ENCODE assay signal across 9 mouse cellular contexts in the genomic region with DNA sequence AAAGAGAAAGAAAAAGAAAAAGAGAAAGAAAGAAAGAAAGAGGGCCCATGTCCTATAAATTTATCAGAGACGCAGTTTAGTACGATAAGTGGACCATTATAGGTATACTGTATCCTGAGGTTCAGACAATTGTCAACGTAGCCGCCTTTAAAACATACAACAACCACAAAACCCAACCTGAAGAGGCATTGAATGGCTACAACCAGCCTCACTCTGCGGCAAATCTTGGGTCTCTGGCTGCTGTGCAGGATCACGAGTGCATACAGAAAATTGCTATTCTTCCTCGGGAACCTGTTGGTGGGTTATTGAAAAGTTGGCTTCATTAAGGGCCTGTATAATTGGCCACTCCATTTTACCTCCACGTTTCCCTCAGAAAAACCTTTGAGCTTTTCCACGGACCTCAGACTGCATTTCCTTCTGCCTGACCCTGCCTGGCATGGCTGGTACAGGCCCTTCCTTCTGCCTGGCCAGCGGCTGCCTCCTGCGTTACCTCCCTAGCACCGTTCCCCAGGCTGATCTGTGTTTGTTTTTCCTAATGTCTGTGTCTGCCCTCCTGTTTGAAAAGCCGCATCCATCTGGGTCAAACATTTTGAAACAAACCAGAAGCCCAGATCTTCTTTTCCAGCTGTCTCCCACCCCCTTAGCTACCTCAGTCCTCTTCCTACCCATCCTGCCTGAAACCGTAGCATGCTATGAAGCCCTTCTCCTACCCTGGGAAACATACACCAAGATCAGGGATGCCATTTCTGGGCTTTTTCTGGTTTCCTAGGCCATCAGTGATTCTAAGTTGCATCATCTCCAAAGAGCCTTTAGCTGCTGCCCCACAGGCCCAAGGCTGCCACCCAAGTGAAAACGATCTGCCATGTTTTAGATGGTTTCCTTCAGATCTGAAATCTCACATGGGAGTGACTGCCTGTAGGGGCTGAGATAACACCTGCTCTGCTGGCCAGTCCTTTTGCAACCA. TPM values are rescaled to one million over a fixed set of nuclear protein-coding genes. Genes with fewer than 3 reads are reported as not detected.
DNase-seq lines count a peak whose midpoint lies in the region; ATAC-seq lines count a peak whose summit lies in the region.
"Had no signal": no experiment of that assay in that cellular context is flagged by ENCODE, and none has a peak within 500 bp of the region (broad histone marks: within the 10 kb centered on the region; RNA-seq: fewer than 3 reads in every experiment).

No protein-coding gene starts in this region.

- peak overlapping the region; percentile 94 for H3K4me3 ChIP-seq in embryonic facial prominence, embryonic 12.5 days
- peak overlapping the region; percentile 96 for H3K4me3 ChIP-seq in forebrain, embryonic 12.5 days (replicated peaks)
- peak overlapping the region; percentile 89 for H3K4me3 ChIP-seq in intestine, embryonic 16.5 days (ENCODE audit: low read length)
- peak overlapping the region; percentile 81 for H3K4me3 ChIP-seq in neural tube, embryonic 12.5 days

- DNase-seq in gastrocnemius, adult 8-10 months (ENCODE audit: low spot score in 2 of 2), result no peak
- DNase-seq in yolk sac, embryonic 10.5 days (ENCODE audit: low spot score), result no peak
- DNase-seq in cerebellum, adult 9-10 months, result no peak
- no peak for DNase-seq in heart, adult 18-20 months
- DNase-seq: kidney, adult 9 months had no signal

- peaks cover 53% of the 10 kb centered on the region for H3K4me1 ChIP-seq in embryonic facial prominence, embryonic 12.5 days
- peaks cover 65% of the 10 kb centered on the region for H3K4me1 ChIP-seq in forebrain, embryonic 12.5 days
- H3K4me1 ChIP-seq in intestine, embryonic 16.5 days (ENCODE audit: control insufficient read depth, insufficient read depth, low read length), result peaks cover 20% of the 10 kb centered on the region
- peaks cover 49% of the 10 kb centered on the region for H3K4me1 ChIP-seq in neural tube, embryonic 12.5 days

- ATAC-seq in embryonic facial prominence, embryonic 12.5 days (ENCODE audit: insufficient number of reproducible peaks, insufficient read depth, low FRiP score, low TSS enrichment), result no peak
- no peak for ATAC-seq in forebrain, embryonic 12.5 days (ENCODE audit: low FRiP score)
- no peak for ATAC-seq in intestine, embryonic 16.5 days
- no peak for ATAC-seq in neural tube, embryonic 12.5 days (ENCODE audit: low FRiP score, low read depth)

- 54% methylated on average over 15 of the region's 15 CpGs for WGBS in embryonic facial prominence, embryonic 12.5 days
- WGBS in forebrain, embryonic 12.5 days, result 64% methylated on average over 15 of the region's 15 CpGs
- WGBS in intestine, embryonic 16.5 days, result 63% methylated on average over 15 of the region's 15 CpGs
- 72% methylated on average over 15 of the region's 15 CpGs for WGBS in neural tube, embryonic 12.5 days

- H3K27me3 ChIP-seq in embryonic facial prominence, embryonic 12.5 days, result 0 out of 2 replicates have a peak, but pooled peaks cover under 1% of the 10 kb centered on the region
- peaks cover 8% of the 10 kb centered on the region; the same call in 1 of the 2 replicates for H3K27me3 ChIP-seq in forebrain, embryonic 12.5 days
- 0 out of 2 replicates have a peak, but pooled peaks cover 3% of the 10 kb centered on the region for H3K27me3 ChIP-seq in intestine, embryonic 16.5 days (replicated peaks; ENCODE audit: control insufficient read depth, insufficient read depth, low read length)
- H3K27me3 ChIP-seq in neural tube, embryonic 12.5 days (replicated peaks), result peaks cover 9% of the 10 kb centered on the region

- no peaks in the 10 kb centered on the region for H3K9me3 ChIP-seq in embryonic facial prominence, embryonic 12.5 days
- no peaks in the 10 kb centered on the region for H3K9me3 ChIP-seq in forebrain, embryonic 12.5 days
- H3K9me3 ChIP-seq in intestine, embryonic 16.5 days (ENCODE audit: control insufficient read depth, low read length), result no peaks in the 10 kb centered on the region
- no peaks in the 10 kb centered on the region for H3K9me3 ChIP-seq in neural tube, embryonic 12.5 days

- H3K9ac ChIP-seq in embryonic facial prominence, embryonic 12.5 days, result peak overlapping the region; percentile 98
- H3K9ac ChIP-seq in forebrain, embryonic 12.5 days, result peak overlapping the region; percentile 98
- H3K9ac ChIP-seq in intestine, embryonic 16.5 days (ENCODE audit: low read depth, low read length), result peak overlapping the region; percentile 93
- H3K9ac ChIP-seq in neural tube, embryonic 12.5 days, result peak overlapping the region; percentile 93

- no peaks in the 10 kb centered on the region for H3K36me3 ChIP-seq in embryonic facial prominence, embryonic 12.5 days
- H3K36me3 ChIP-seq in forebrain, embryonic 12.5 days (replicated peaks), result no peaks in the 10 kb centered on the region
- H3K36me3 ChIP-seq in intestine, embryonic 16.5 days (ENCODE audit: control insufficient read depth, insufficient read depth, low read length), result no peaks in the 10 kb centered on the region
- H3K36me3 ChIP-seq in neural tube, embryonic 12.5 days, result no peaks in the 10 kb centered on the region

- peak overlapping the region; percentile 66 for H3K4me2 ChIP-seq in embryonic facial prominence, embryonic 12.5 days (replicated peaks)
- H3K4me2 ChIP-seq in forebrain, embryonic 12.5 days, result peak overlapping the region; percentile 75
- peak overlapping the region; percentile 89 for H3K4me2 ChIP-seq in intestine, embryonic 16.5 days (ENCODE audit: low read depth, low read length)
- peak overlapping the region; percentile 81 for H3K4me2 ChIP-seq in neural tube, embryonic 12.5 days (replicated peaks)

- H3K27ac ChIP-seq in embryonic facial prominence, embryonic 12.5 days, result peak overlapping the region; percentile 70
- H3K27ac ChIP-seq in forebrain, embryonic 12.5 days, result peak overlapping the region; percentile 80
- H3K27ac ChIP-seq in intestine, embryonic 16.5 days (ENCODE audit: low read length), result no peak overlapping the region
- 0 out of 2 replicates have a peak overlapping the region, but pooled peaks have one; percentile 26 for H3K27ac ChIP-seq in neural tube, embryonic 12.5 days

RNA-seq across cellular contexts. Expression of a gene that starts 3.4 kb away (rescaled TPM):
- polyA plus RNA-seq in embryonic facial prominence, embryonic 12.5 days (2016; fragmentation: Nextera tagmentation; extraction: Ambion mirVana), result 39.4 and 41.5 TPM in 2 replicates
- 46.0 and 54.4 TPM in 2 replicates for polyA plus RNA-seq in forebrain, embryonic 12.5 days (2016; fragmentation: Nextera tagmentation; extraction: Ambion mirVana)
- polyA plus RNA-seq in intestine, embryonic 16.5 days (2015; fragmentation: Nextera tagmentation; extraction: Ambion mirVana), result 3.4 and 5.5 TPM in 2 replicates
- polyA plus RNA-seq in neural tube, embryonic 12.5 days (2016; fragmentation: Nextera tagmentation; extraction: Ambion mirVana), result 25.9 and 27.1 TPM in 2 replicates
- total RNA-seq in gastrocnemius, adult 8-10 months (2022), result under 1 TPM in 1 of 4 experiments, not detected in 3; 0.02 TPM
- total RNA-seq in heart, adult 18-20 months (2021), result 1 to 10 TPM in 1 of 2 experiments, under 1 TPM in 1; 0.69 to 1.1 TPM
